Comparison of ENCODE assay signal across 8 mouse cellular contexts in the genomic region with DNA sequence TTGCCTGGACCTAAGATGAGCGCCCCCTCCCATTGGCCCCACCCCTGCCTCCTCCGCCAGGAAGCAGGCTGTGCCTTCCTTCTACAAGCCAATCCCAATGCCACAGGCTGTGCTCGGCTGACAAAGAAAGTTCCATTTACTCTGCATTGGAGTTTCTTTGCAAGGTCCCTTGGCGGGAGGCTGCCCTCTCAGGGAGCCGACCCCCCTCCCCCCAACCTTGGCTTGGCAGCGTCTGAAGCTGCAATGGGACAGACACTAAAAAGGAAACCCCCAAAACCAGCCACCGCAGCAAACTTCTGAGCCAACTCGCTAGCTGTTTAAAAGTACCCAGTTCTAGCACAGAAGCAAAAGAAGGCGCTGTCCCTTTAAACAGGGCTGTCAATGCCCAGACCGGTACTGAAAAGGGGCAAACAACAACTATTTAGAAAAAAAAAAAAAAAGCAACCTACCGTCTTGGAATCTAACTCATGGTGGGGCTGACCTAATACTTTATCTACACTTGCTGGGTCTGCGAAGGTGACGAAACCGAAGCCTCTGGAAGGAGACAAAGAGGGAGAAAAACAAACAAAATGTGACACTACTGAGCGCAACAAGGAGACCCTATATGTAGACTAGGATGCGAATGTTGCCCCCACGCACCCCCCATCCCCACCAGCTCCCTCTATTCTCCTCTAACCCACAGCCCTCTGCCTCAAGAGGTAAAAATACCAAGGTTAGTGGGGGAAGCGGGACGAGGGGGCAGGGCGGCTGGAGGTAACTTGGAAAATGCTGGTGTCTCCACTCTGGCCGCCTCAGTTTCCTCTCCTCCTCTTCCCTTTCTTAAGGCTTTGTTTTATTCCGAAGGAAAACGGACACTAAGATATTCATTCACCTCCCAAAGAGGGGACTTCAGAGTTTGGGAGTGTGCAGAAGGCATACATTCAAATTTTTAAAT. TPM values are rescaled to one million over a fixed set of nuclear protein-coding genes. Genes with fewer than 3 reads are reported as not detected.
DNase-seq lines count a peak whose midpoint lies in the region; ATAC-seq and TF ChIP-seq lines count a peak whose summit lies in the region.

No protein-coding gene starts in this region.

- 5% methylated on average over 23 of the region's 23 CpGs for WGBS in spleen, adult 2 months

- TF ChIP-seq CTCF in spleen, adult 2 months (IDR thresholded peaks at IDR 0.05; ENCODE audit: extremely low read depth, insufficient read depth, insufficient read length, insufficient replicate concordance): no peak

- intact Hi-C loops in heart, postnatal 10 days (cut with DNase I): no loop called here

- ATAC-seq in common myeloid progenitor, adult 5-6 weeks (replicated peaks; ENCODE audit: low read depth, poor library complexity, severe bottlenecking): peak; percentile 7; the same call in 1 of the 2 replicates
- 0 out of 2 replicates have a peak, but pooled peaks have one; percentile 2 for ATAC-seq in megakaryocyte progenitor cell, adult 5-6 weeks (replicated peaks; ENCODE audit: poor library complexity)

- H3K4me1 ChIP-seq in spleen, adult 2 months (ENCODE audit: control insufficient read depth, insufficient read depth, insufficient read length): peaks cover 5% of the 10 kb centered on the region

- H3K27ac ChIP-seq in spleen, adult 2 months (ENCODE audit: insufficient read depth, low read length): no peak overlapping the region

- no peaks in the 10 kb centered on the region for H3K27me3 ChIP-seq in spleen, adult 2 months (ENCODE audit: control insufficient read depth, insufficient read depth, low read length)

- peak; percentile 47 for DNase-seq in ovary, postnatal 36 days (ENCODE audit: low spot score)
- no peak for DNase-seq in ovary, postnatal 10 days (ENCODE audit: low spot score)
- DNase-seq in heart, postnatal 10 days: peak; percentile 35 to 40
- peak; percentile 50 to 56 for DNase-seq in layer of hippocampus, postnatal 36 days
- DNase-seq in spleen, adult 2 months (ENCODE audit: low read depth in 1 of 2, low spot score in 2 of 2): peak in 1 of 2 experiments; percentile 25
- DNase-seq in adipocyte (ENCODE audit: low spot score): no peak

- peaks cover 12% of the 10 kb centered on the region for H3K36me3 ChIP-seq in spleen, adult 2 months (ENCODE audit: control insufficient read depth, insufficient read depth, low read length)

- no peak for TF ChIP-seq POLR2A in spleen, adult 2 months (IDR thresholded peaks at IDR 0.05; ENCODE audit: low read depth, low read length)

- H3K4me3 ChIP-seq in spleen, adult 2 months (ENCODE audit: extremely low read depth, insufficient read depth, insufficient read length): peak overlapping the region; percentile 58

RNA-seq across cellular contexts. Expression of gene Msi2, which starts 2.0 kb away (rescaled TPM):
- total RNA-seq in common myeloid progenitor, adult 5-6 weeks (2017): 151 and 179 TPM in 2 replicates
- total RNA-seq in heart, postnatal 10 days (2021): 100 to 1,000 TPM; 218 to 219 TPM
- total RNA-seq in layer of hippocampus, postnatal 36 days (2021): 100 to 1,000 TPM; 105 to 113 TPM
- 28.2 and 35.4 TPM in 2 replicates for total RNA-seq in megakaryocyte progenitor cell, adult 5-6 weeks (2015)
- 46.6 and 86.4 TPM in 2 replicates for total RNA-seq in megakaryocyte progenitor cell, adult 5-6 weeks (2017)
- 14.2 and 18.5 TPM in 2 replicates for polyA plus RNA-seq in spleen, adult 2 months (2012; rRNA removed)

Comparison
In these comparisons a context has a peak if more than half of its experiments do, and no peak if none do; other contexts are left out.
1. DNase-seq: peak in ovary, postnatal 36 days (single experiment), heart, postnatal 10 days (2 of 2) and layer of hippocampus, postnatal 36 days (2 of 2); none in ovary, postnatal 10 days (single experiment) and adipocyte (single experiment).